Mouse (Mus musculus): ENCODE results near the gene Olfr875.

GRCm38 (mm10) chr9:37807235-37807634, 35.6 kb downstream of the Olfr875 start:
- no peak for TF ChIP-seq TAL1 (IDR thresholded peaks at IDR 0.05; ENCODE audit: low read length)
- no peak for TF ChIP-seq GATA1 (IDR thresholded peaks at IDR 0.05; ENCODE audit: low read length)

Data from erythroblast, embryonic 14.5 days (primary cell).